Mouse (Mus musculus) retina, postnatal 1 day (tissue): ENCODE measurements at regions not wholly inside any gene's neighbourhood (a gene's known extent, or its start where the extent isn't known, plus 50 kb on each side); places are given as distances from the start of the nearest gene placed in this dataset.

Experiments
- DNase-seq: peaks from one replicate; pipeline ENCODE4 v3.0.0-alpha.2; 2012

- no peak for DNase-seq
Measured at GRCm38 (mm10) chr2:170675731-170676130, 55.9 kb upstream of the Dok5 start.

GRCm38 (mm10) chr2:170673683-170674082 is 57.9 kb upstream of the Dok5 start:
- no peak for DNase-seq

GRCm38 (mm10) chr2:170672789-170673188 is 58.8 kb upstream of the Dok5 start:
- no peak for DNase-seq

- no peak for DNase-seq
Measured at GRCm38 (mm10) chr2:170668960-170669359, 62.6 kb upstream of the Dok5 start.

- no peak for DNase-seq
Measured at GRCm38 (mm10) chr2:170668497-170668896, 63.1 kb upstream of the Dok5 start.

- no peak for DNase-seq
Measured at GRCm38 (mm10) chr2:170662069-170662980, 60.5 kb upstream of the 4930470P17Rik start.

GRCm38 (mm10) chr2:170659291-170659690 is 57.5 kb upstream of the 4930470P17Rik start:
- DNase-seq: peak; percentile 83

- DNase-seq: peak; percentile 12
Measured at GRCm38 (mm10) chr2:170658520-170658919, 56.7 kb upstream of the 4930470P17Rik start.

GRCm38 (mm10) chr2:170657821-170658221 is 56.0 kb upstream of the 4930470P17Rik start:
- DNase-seq: peak; percentile 37

- no peak for DNase-seq
Measured at GRCm38 (mm10) chr2:170652128-170652527, 50.3 kb upstream of the 4930470P17Rik start.
